Mouse (Mus musculus) stomach, embryonic 14.5 days (tissue): ENCODE measurements around the gene Zbtb14. TPM values are rescaled to one million over a fixed set of nuclear protein-coding genes. Genes with fewer than 3 reads are reported as not detected.
A peak's percentile ranks its signal among the peaks of the same experiment; 100 is the strongest.

ENCODE experiments used
- ATAC-seq: fragments of 200-750 bp; cut with Nextera tagmentation; 2 replicates; pipeline ENCODE4 v1.8.0; 2017; ENCODE audit warnings: low read depth, moderate TSS enrichment; ENCODE audit not compliant: insufficient number of reproducible peaks, insufficient read depth, low FRiP score
- H3K27ac ChIP-seq: fragments of 300-500 bp; sonication (generic); 2 replicates; pipeline ENCODE4 v1.5.1; 2014; ENCODE audit warnings: mild to moderate bottlenecking, low read length, moderate library complexity, mixed read lengths
- H3K27me3 ChIP-seq: fragments of 300-500 bp; sonication (generic); 2 replicates; pipeline ENCODE4 v1.6.1; 2014; ENCODE audit warnings: low read length, control low read depth, mixed read lengths; ENCODE audit not compliant: control insufficient read depth, insufficient read depth
- H3K36me3 ChIP-seq: fragments of 300-500 bp; sonication (generic); 2 replicates; pipeline ENCODE4 v1.6.1; 2014; ENCODE audit warnings: mild to moderate bottlenecking, control low read depth, low read length, moderate library complexity, mixed read lengths; ENCODE audit not compliant: control insufficient read depth, insufficient read depth
- H3K4me1 ChIP-seq: fragments of 300-500 bp; sonication (generic); 2 replicates; pipeline ENCODE4 v1.6.1; 2014; ENCODE audit warnings: low read length, control low read depth, mixed read lengths; ENCODE audit not compliant: control insufficient read depth, insufficient read depth
- H3K4me2 ChIP-seq: fragments of 300-500 bp; sonication (generic); replicated peaks from 2 replicates; pipeline ENCODE4 v1.6.1; 2014; ENCODE audit warnings: low read depth, low read length, control low read depth
- H3K4me3 ChIP-seq: fragments of 300-500 bp; sonication (generic); 2 replicates; pipeline ENCODE4 v1.5.1; 2014; ENCODE audit warnings: low read depth, low read length, control low read depth
- H3K9ac ChIP-seq: fragments of 300-500 bp; sonication (generic); replicated peaks from 2 replicates; pipeline ENCODE4 v1.6.1; 2014; ENCODE audit warnings: low read depth, mild to moderate bottlenecking, control low read depth, low read length, moderate library complexity, mixed read lengths
- H3K9me3 ChIP-seq: fragments of 300-500 bp; sonication (generic); 2 replicates; pipeline ENCODE4 v1.6.1; 2016; ENCODE audit warnings: low read depth, low read length, control low read depth; ENCODE audit not compliant: control insufficient read depth
- WGBS: fragments of 180-500 bp; shearing (Covaris S2); extraction: QIAGEN DNeasy Blood & Tissue Kit; methylation state at CpG from one replicate; pipeline ENCODE4 v1.1.7; 2014; 5-methylcytosine and 5-hydroxymethylcytosine counted together
- polyA plus RNA-seq: library from polyadenylated mRNA; unstranded; fragments of >200 nt; fragmentation: Nextera tagmentation; extraction: Ambion mirVana; gene quantifications from 2 replicates; pipeline ENCODE4 v1.2.1, GENCODE M21; 2014

Zbtb14 gene
- polyA plus RNA-seq, 1 experiment from 2014 or later, result 20.0 TPM

- no peak overlapping the region for H3K4me3 ChIP-seq
- H3K4me1 ChIP-seq, result 0 out of 2 replicates have a peak, but pooled peaks cover 3% of the 10 kb centered on the region
- H3K9ac ChIP-seq, result no peak overlapping the region
- H3K27me3 ChIP-seq, result peaks cover 11% of the 10 kb centered on the region
- no peak for ATAC-seq
- no peaks in the 10 kb centered on the region for H3K36me3 ChIP-seq
- H3K4me2 ChIP-seq, result no peak overlapping the region
- no peaks in the 10 kb centered on the region for H3K9me3 ChIP-seq
- WGBS, result 57% methylated on average over 5 of the region's 5 CpGs
- H3K27ac ChIP-seq, result no peak overlapping the region
Measured at GRCm38 (mm10) chr17:69437836-69438235, 55.0 kb downstream of the Zbtb14 start.

GRCm38 (mm10) chr17:69438486-69438885, 55.6 kb downstream of the Zbtb14 start:
- WGBS, result 36% methylated on average over 14 of the region's 14 CpGs
- H3K4me1 ChIP-seq, result 0 out of 2 replicates have a peak, but pooled peaks cover 3% of the 10 kb centered on the region
- no peak overlapping the region for H3K27ac ChIP-seq
- peak overlapping the region; percentile 44; the same call in 1 of the 2 replicates for H3K4me2 ChIP-seq
- no peak overlapping the region for H3K9ac ChIP-seq
- peak overlapping the region; percentile 21; the same call in 1 of the 2 replicates for H3K4me3 ChIP-seq
- ATAC-seq, result no peak
- H3K27me3 ChIP-seq, result peaks cover 11% of the 10 kb centered on the region
- H3K36me3 ChIP-seq, result no peaks in the 10 kb centered on the region
- no peaks in the 10 kb centered on the region for H3K9me3 ChIP-seq

- H3K27ac ChIP-seq, result no peak within 1 kb of the TSS
- H3K9me3 ChIP-seq, result no peaks in the 10 kb centered on the region
- H3K9ac ChIP-seq, result no peak within 1 kb of the TSS
- H3K36me3 ChIP-seq, result no peaks in the 10 kb centered on the region
- H3K4me1 ChIP-seq, result 0 out of 2 replicates have a peak, but pooled peaks cover 3% of the 10 kb centered on the region
- peak within 1 kb of the TSS; percentile 44 for H3K4me2 ChIP-seq
- under 1% methylated on average over 42 of the region's 44 CpGs for WGBS
- peak; percentile 94 for ATAC-seq
- peak within 1 kb of the TSS; percentile 21; the same call in 1 of the 2 replicates for H3K4me3 ChIP-seq
- H3K27me3 ChIP-seq, result peaks cover 11% of the 10 kb centered on the region
Measured at GRCm38 (mm10) chr17:69438990-69439491, 56.2 kb downstream of the Zbtb14 start, which contains the start of gene Akain1. Akain1 (plus strand) TSS chr17:69439326.

GRCm38 (mm10) chr17:69439571-69440480, 57.0 kb downstream of the Zbtb14 start:
- H3K27me3 ChIP-seq, result peaks cover 11% of the 10 kb centered on the region
- no peak overlapping the region for H3K9ac ChIP-seq
- H3K36me3 ChIP-seq, result no peaks in the 10 kb centered on the region
- H3K9me3 ChIP-seq, result no peaks in the 10 kb centered on the region
- 0 out of 2 replicates have a peak, but pooled peaks cover 3% of the 10 kb centered on the region for H3K4me1 ChIP-seq
- peak overlapping the region; percentile 44 for H3K4me2 ChIP-seq
- whole genome bisulfite sequencing, result 2% methylated on average over 49 of the region's 52 CpGs
- ATAC-seq, result peak; percentile 50; the same call in 1 of the 2 replicates
- peak overlapping the region; percentile 21; the same call in 1 of the 2 replicates for H3K4me3 ChIP-seq
- no peak overlapping the region for H3K27ac ChIP-seq

Other genes starting within 250 kb of the Zbtb14 start
- gene Akain1, start 56.3 kb downstream of the Zbtb14 start, polyA plus RNA-seq, result not detected in 2 replicates